Mouse (Mus musculus) E14TG2a.4 (cell line): ENCODE results near the gene 2310057M21Rik.

Experiments used
- H3K27me3 ChIP-seq: 2 replicates; pipeline ENCODE4 v1.6.1; 2014; ENCODE audit warnings: low read length, control low read depth; ENCODE audit not compliant: insufficient read depth
- H3K36me3 ChIP-seq: 2 replicates; pipeline ENCODE4 v1.6.1; 2014; ENCODE audit warnings: low read length, control low read depth; ENCODE audit not compliant: insufficient read depth
- H3K4me1 ChIP-seq: replicated peaks from 2 replicates; pipeline ENCODE4 v1.6.1; 2014; ENCODE audit warnings: low read depth, low read length, control low read depth
- H3K4me3 ChIP-seq: replicated peaks from 2 replicates; pipeline ENCODE4 v1.5.1; 2014; ENCODE audit warnings: mild to moderate bottlenecking, low read length
- H3K9me3 ChIP-seq: 2 replicates; pipeline ENCODE4 v1.6.1; 2014; ENCODE audit warnings: low read length, control low read depth
- CTCF ChIP-seq: conservative IDR thresholded peaks from 2 replicates; pipeline ENCODE4 v1.5.1; 2014; ENCODE audit warnings: low read length
- POU5F1 ChIP-seq: IDR thresholded peaks from 2 replicates; pipeline ENCODE4 v1.6.1; 2014; ENCODE audit warnings: low read length, borderline replicate concordance

The 2310057M21Rik gene

DNA sequence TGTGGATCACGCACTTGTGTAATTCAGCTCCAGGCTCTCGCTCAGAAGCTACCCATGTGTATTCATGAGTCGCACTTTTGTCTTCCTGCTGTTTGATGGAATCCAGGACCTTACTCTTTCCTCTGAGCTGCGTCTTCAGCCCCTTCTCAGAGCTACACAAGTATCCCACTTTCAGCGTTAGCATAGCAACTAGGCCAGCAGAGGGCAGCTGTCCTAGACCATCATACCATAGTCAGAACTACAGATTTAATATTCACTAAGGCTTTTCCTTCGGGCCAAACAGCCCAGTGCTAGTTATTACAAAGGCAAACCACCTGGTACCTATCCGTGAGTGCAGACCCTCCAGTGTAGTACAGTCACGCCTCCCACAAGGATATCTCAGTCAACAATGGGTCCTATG lies 65.4 kb downstream of the 2310057M21Rik start:
- no peak overlapping the region for H3K4me3 ChIP-seq
- H3K27me3 ChIP-seq, result peaks cover 10% of the 10 kb centered on the region; the same call in 1 of the 2 replicates
- H3K9me3 ChIP-seq, result no peaks in the 10 kb centered on the region
- H3K4me1 ChIP-seq, result no peaks in the 10 kb centered on the region
- TF ChIP-seq CTCF, result 0 out of 2 replicates have a peak, but pooled peaks have one; percentile 8
- TF ChIP-seq POU5F1, result no peak
- H3K36me3 ChIP-seq, result no peaks in the 10 kb centered on the region
